Mouse (Mus musculus) bone marrow, adult 2 months (tissue): ENCODE measurements around the gene Nadsyn1.

Experiments
- CTCF ChIP-seq: fragments of 200-500 bp; IDR thresholded peaks from 2 replicates; pipeline ENCODE4 v1.5.1; 2011; ENCODE audit warnings: low read length, control low read depth; ENCODE audit not compliant: control insufficient read depth, insufficient read depth
- POLR2A ChIP-seq: fragments of 200-500 bp; IDR thresholded peaks from 2 replicates; pipeline ENCODE4 v1.6.1; 2011; ENCODE audit warnings: low read depth, mild to moderate bottlenecking, control low read depth, low read length, borderline replicate concordance; ENCODE audit not compliant: control insufficient read depth

DNA sequence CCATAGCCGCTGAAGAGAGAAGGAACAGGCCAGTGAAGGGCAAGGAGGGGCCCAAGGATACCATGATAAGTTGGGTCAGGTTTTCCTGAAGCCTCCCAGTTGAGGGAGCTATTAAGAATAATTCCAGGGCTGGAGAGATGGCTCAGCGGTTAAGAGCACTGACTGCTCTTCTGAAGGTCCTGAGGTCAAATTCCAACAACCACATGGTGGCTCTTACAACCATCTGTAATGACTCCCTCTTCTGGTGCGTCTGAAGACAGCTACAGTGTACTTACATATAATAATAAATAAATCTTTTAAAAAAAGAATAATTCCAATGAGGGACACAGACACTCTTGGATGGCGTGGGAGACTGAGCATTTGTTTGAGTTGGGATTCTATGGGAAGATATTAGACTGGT lies 3.4 kb downstream of the Nadsyn1 start:
- no peak for TF ChIP-seq CTCF
- TF ChIP-seq POLR2A = no peak
